Mouse (Mus musculus): ENCODE measurements around the gene Scn2b.

The Scn2b gene

DNA sequence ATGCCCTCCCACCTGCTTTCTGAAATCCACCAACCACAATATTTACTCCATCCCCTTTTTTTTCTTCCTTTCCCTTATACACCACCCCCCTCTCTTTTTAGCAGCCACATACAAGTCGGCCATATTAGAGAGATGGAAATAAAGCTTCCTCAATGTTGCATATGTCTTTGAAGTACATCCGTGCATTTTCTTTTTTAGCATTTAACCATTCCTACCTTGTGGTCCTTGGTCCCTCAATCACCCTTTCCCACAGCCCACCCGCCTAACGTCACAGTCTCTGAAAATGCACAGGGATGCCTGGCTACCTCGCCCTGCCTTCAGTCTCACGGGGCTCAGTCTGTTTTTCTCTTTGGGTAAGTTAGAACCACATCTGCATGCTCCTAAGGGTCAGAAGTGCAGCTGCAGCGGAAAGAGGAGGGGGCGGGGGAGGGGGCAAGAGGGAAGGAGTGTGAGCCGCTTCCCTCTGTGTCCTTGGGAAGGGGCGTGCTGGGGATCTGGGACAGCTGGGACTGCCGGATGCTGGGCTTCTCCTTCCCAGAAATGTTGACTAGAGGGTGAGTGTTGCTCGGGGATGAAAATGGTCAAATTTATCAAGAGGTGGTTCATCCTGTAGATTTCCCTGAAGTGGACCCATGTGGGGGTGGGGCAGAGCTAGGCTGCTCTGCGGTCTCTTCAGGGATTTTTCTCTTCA, at the start of gene Scn2b:
Gene Scn2b (plus strand): TSS at position 42 of the 691 bp plus-strand sequence.
- no peak for DNase-seq (ENCODE audit: low read depth in 2 of 2, low spot score in 2 of 2)

GRCm38 (mm10) chr9:45071800-45072199, 45.8 kb upstream of the Scn2b start:
- no peak for DNase-seq (ENCODE audit: low read depth in 2 of 2, low spot score in 2 of 2)

- DNase-seq (ENCODE audit: low read depth in 2 of 2, low spot score in 2 of 2), result no peak
Observed at GRCm38 (mm10) chr9:45077859-45078258, 39.7 kb upstream of the Scn2b start.

GRCm38 (mm10) chr9:45079011-45079410, 38.6 kb upstream of the Scn2b start, which contains the start of gene Jaml:
Jaml (plus strand) TSS chr9:45079183.
- DNase-seq (ENCODE audit: low read depth in 2 of 2, low spot score in 2 of 2), result peak; percentile 35 to 48

GRCm38 (mm10) chr9:45083132-45083531, 34.5 kb upstream of the Scn2b start:
- no peak for DNase-seq (ENCODE audit: low read depth in 2 of 2, low spot score in 2 of 2)

GRCm38 (mm10) chr9:45084556-45084955, 33.0 kb upstream of the Scn2b start:
- no peak for DNase-seq (ENCODE audit: low read depth in 2 of 2, low spot score in 2 of 2)

GRCm38 (mm10) chr9:45085741-45086690, 31.6 kb upstream of the Scn2b start:
- no peak for DNase-seq (ENCODE audit: low read depth in 2 of 2, low spot score in 2 of 2)

DNA sequence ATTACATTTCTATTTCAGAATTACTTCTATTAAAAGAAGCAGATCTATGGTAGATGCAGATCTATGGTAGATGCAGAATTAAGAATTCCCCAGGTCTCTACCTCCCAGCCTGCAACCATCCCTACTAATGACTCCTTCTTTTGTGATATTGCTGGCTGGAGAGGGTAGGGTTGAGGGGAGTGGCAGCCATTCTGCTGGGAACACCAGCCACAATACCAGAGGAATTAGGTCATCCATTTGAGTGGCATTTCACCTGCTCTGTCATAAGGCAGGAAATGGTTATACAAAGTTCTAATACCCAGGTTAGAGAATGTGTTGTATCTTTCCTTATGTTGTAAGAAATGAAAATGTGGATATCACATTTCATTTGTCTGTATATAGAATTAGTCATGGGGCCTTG, 29.5 kb upstream of the Scn2b start:
- no peak for DNase-seq (ENCODE audit: low read depth in 2 of 2, low spot score in 2 of 2)

DNA sequence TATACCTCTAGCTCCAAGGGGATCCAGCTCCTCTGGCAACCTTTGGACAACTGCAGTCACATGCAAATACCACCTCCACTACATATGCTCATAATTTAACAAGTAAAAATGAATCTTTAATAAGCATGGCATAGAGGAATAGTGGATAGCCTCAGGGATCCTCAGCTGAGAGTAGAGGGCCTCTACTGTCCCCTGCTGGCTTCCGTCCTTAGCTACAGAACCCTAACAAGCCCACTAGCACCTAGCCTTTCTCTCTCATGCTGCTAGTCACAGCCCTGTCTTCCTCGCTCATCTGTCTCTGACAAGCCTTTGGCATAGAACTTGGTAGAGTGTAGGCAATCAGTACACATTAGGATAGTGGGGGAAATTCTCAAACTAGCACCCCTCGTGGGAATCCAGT, 26.8 kb upstream of the Scn2b start:
- no peak for DNase-seq (ENCODE audit: low read depth in 2 of 2, low spot score in 2 of 2)

DNA sequence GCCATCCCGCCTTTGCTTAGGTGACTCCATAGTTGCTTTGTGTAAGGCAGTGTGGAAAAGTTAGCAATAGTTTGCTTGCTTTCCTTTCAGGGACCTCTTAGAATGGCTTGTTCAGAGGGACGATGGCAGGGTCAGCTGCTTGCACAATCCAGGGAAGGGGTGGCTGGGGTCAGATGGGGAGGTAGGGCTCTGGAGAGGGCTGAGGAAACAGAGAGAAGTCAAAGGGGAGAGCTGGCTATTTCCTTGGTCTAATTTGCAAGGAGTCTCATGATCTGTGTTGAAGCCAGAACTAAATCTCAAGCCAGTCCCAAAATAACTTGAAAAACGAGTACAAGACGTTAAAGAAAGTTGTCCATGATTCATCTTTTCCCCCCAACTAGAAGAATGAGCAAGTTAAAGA, 24.9 kb upstream of the Scn2b start:
- no peak for DNase-seq (ENCODE audit: low read depth in 2 of 2, low spot score in 2 of 2)

DNA sequence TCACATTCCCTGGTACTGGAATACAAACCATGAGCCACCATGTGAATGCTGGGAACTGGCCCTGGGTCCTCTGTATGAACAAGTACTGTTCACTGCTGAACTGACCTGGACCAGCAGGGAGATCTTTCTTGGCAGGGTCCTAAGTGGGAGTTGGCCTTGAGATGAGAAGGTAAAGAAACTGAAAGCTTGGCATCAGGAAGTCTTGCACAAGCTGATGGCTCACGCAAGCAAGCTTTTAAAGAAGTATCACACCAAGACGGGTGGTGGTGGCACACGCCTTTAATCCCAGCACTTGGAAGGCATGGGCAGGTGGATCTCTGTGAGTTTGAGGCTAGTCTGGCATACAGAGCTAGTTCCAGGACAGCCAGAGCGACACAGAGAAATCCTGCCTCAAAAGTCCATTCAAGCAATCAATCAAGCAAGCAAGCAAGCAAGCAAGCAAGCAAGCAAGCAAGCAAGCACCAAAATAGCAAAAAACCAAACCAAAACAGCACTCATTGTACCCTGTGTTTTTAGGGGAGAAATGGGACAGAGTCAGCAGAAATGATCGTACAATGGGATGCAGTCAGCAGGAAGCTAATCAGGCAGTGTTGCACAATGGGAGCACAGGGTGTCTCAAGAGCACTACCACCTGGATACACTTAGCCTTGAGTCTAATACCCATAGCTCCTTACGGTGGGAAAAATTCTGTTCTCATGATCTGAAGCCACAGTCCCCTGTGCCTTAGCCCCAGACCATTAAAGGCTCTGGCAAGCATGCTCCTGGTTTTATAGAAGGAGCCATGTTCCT, 22.2 kb upstream of the Scn2b start:
- no peak for DNase-seq (ENCODE audit: low read depth in 2 of 2, low spot score in 2 of 2)

DNA sequence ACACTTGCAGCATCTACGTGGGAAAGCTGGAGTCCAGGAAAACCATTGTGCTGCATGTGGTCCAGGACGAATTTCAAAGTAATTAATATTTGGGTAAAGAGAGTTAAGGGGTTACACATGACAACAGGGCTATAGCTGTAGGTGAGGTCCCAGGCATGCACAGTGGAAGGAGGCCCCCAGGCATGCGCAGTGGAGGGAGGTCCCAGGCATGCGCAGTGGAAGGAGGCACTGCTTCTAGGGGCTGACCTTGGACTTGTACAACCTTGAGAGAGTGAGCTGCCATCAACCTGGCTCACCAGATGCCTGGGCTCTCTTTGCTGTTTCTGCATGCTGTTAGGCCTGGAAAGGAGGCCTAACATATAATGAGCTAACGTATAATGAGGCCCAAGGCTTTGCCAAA, 19.7 kb upstream of the Scn2b start:
- DNase-seq (ENCODE audit: low read depth in 2 of 2, low spot score in 2 of 2), result no peak

DNA sequence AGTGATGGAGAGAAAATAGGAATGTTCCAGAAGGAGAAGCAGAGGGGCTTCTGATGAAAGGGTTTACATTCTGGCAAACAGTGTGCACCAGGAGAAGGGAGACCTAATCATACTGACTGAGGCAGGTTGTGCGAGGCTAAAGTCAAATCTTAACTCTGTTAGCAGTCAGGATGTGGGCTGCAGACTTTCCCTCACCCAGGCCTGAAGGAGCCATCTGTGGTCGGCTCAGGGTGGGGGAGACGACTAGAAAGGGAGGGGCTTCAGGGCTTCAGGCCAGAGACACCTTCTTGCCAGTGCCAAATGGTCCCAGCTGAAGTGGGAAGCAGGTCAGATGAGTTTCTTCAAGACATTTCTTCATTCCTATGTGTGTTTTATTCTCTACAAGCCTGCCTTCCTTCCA, 19.2 kb upstream of the Scn2b start:
- DNase-seq (ENCODE audit: low read depth in 2 of 2, low spot score in 2 of 2), result peak; percentile 35 to 52

- no peak for DNase-seq (ENCODE audit: low read depth in 2 of 2, low spot score in 2 of 2)
Observed at GRCm38 (mm10) chr9:45102528-45102927, 15.1 kb upstream of the Scn2b start.

DNA sequence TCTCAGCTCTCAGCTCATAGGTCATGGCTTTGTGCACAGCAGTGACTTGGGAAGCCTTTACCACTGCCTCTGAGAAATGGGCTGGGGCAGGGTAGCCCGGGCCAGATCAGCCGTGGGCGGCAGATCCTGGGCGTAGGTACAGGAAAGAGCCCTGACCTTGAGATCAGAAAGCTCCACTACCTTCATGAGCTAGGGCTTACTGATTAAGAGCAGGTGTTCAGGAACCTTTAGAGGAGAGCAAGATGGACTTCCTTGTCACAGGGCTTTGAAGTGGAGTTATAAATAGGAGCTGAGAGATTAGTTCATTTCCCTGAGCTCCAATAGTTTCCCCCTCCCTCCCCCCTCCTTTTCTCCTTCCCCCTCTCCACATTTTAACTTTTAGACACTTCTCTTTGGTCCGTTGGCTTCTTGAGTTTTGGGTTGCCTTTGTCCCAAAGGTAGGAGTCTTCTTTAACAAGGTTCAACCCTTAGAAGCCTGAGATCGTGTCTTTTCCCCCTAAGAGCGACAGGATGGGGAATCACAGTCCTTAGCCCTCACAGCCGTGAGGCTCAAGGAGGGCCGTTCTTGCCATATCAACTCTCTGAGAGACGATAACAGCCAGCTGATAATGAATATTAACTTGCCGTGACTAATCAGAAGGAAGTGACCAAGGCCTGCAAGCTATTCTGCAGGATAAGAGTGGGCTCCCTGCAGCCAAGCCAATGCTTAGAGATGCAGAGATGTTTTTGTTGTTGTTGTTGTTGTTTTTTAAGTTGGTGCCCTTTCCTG, 14.2 kb upstream of the Scn2b start:
- no peak for DNase-seq (ENCODE audit: low read depth in 2 of 2, low spot score in 2 of 2)

- DNase-seq (ENCODE audit: low read depth in 2 of 2, low spot score in 2 of 2), result no peak
Observed at GRCm38 (mm10) chr9:45105596-45106374, 11.8 kb upstream of the Scn2b start.

DNA sequence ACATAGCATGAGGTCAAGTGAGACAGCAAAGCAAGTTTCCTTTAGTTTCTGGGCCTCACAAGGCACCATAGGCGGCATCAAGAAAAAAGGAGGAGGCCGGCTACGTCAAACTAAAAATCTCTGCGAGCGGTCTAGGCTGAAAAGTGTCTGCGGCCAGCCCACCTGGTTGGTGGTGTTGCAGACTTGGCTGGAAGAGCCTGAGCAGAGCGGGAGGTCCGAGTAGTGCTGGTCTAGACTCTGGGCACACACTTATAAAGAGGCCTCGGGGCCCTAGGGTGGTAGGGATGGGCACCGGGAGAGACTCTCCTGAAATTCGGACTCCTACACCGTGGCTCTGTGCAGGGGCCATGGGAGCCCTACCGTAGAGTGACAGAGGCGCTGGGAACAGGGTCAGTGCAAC, 1.9 kb upstream of the Scn2b start:
- no peak for DNase-seq (ENCODE audit: low read depth in 2 of 2, low spot score in 2 of 2)

GRCm38 (mm10) chr9:45116819-45117218, 763 bp upstream of the Scn2b start:
- DNase-seq (ENCODE audit: low read depth in 2 of 2, low spot score in 2 of 2), result peak; percentile 50

DNA sequence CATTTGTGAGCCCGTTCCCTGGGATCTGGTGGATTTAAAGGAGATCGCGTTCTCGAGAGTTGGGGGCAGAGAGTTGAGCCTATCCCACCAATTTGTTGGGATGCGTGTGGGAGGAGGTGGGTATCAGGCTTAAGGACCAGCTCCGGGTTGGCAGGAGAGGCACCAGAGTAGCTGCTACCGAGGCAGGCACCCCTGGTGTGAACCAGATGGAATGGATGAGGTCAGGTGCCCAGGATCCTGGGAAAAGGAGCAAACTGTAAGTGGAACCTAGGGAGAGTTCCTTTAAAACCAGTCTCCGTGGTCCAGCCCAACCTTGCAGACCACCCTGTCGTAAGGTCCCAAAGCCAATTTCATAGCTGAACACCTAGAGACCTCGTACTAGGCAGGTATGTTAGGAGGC, 970 bp downstream of the Scn2b start:
- DNase-seq (ENCODE audit: low read depth in 2 of 2, low spot score in 2 of 2), result no peak
